9 mouse cellular contexts compared by ENCODE assay signal in the genomic region with DNA sequence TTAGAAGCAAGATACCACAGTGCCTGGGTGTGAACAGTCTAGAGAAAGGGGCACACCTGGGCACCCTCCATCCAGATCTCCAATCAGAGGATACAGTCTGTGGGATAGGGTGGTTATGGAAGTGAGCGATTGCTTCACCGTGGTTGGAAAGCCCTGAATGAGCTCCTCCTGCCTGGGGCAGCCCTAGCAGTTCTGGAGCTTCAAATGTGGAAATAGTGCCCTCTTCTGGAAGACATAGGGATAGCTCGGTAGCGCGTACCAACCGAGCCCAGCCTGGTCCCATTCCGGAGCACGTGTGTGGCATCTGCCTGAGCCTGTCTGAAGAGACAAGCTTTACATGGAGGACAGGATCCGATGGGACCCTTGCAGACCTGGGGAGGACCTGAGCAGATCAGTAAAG. TPM values are rescaled to one million over a fixed set of nuclear protein-coding genes. Genes with fewer than 3 reads are reported as not detected.
A peak's percentile ranks its signal among the peaks of the same experiment; 100 is the strongest.
DNase-seq lines count a peak whose midpoint lies in the region; ATAC-seq and TF ChIP-seq lines count a peak whose summit lies in the region.
"Had no signal": no experiment of that assay in that cellular context is flagged by ENCODE, and none has a peak within 500 bp of the region (broad histone marks: within the 10 kb centered on the region; RNA-seq: fewer than 3 reads in every experiment).

No protein-coding gene starts in this region.

- no peak overlapping the region for H3K4me3 ChIP-seq in heart, embryonic 11.5 days (ENCODE audit: low read depth, low read length)
- no peak overlapping the region for H3K4me3 ChIP-seq in kidney, embryonic 14.5 days (ENCODE audit: low read length)
- H3K4me3 ChIP-seq in limb, embryonic 14.5 days (replicated peaks; ENCODE audit: low read length), result no peak overlapping the region
- H3K4me3 ChIP-seq in midbrain, postnatal 0 days (ENCODE audit: low read depth, low read length), result no peak overlapping the region
- H3K4me3 ChIP-seq: erythroblast, embryonic 14.5 days had no signal

- peak; percentile 89 for DNase-seq in CD4-positive, CD25-positive, alpha-beta regulatory T cell, adult 2 months (ENCODE audit: low read depth, low spot score)
- peak; percentile 86 for DNase-seq in brain, adult 2 months (ENCODE audit: low read depth, low spot score)
- peak; percentile 70 for DNase-seq in limb, embryonic 14.5 days (ENCODE audit: low spot score)
- DNase-seq in midbrain, postnatal 0 days (ENCODE audit: low spot score), result peak; percentile 77
- DNase-seq in spleen, postnatal 10 days (ENCODE audit: low spot score in 2 of 2), result peak; percentile 37 to 67

- peak; percentile 82 for TF ChIP-seq CTCF in midbrain, postnatal 0 days (IDR thresholded peaks at IDR 0.05)

- H3K4me1 ChIP-seq in heart, embryonic 11.5 days (ENCODE audit: control insufficient read depth, insufficient read depth, low read length), result no peaks in the 10 kb centered on the region
- no peaks in the 10 kb centered on the region for H3K4me1 ChIP-seq in kidney, embryonic 14.5 days (ENCODE audit: control insufficient read depth, insufficient read depth, low read length)
- 0 out of 2 replicates have a peak, but pooled peaks cover 5% of the 10 kb centered on the region for H3K4me1 ChIP-seq in limb, embryonic 14.5 days (ENCODE audit: control insufficient read depth, insufficient read depth, low read length)
- 0 out of 2 replicates have a peak, but pooled peaks cover 2% of the 10 kb centered on the region for H3K4me1 ChIP-seq in midbrain, postnatal 0 days (ENCODE audit: insufficient read depth, low read length)

- no peaks in the 10 kb centered on the region for H3K27me3 ChIP-seq in heart, embryonic 11.5 days (ENCODE audit: control insufficient read depth, insufficient read depth, low read length)
- no peaks in the 10 kb centered on the region for H3K27me3 ChIP-seq in kidney, embryonic 14.5 days (ENCODE audit: control insufficient read depth, insufficient read depth, low read length)
- no peaks in the 10 kb centered on the region for H3K27me3 ChIP-seq in limb, embryonic 14.5 days (ENCODE audit: control insufficient read depth, insufficient read depth, low read length)
- H3K27me3 ChIP-seq in midbrain, postnatal 0 days (ENCODE audit: insufficient read depth, low read length), result no peaks in the 10 kb centered on the region

- 6% methylated on average over 9 of the region's 9 CpGs for WGBS in heart, embryonic 11.5 days (ENCODE audit: insufficient replicate concordance)
- WGBS in kidney, embryonic 14.5 days, result 5% methylated on average over 9 of the region's 9 CpGs
- 1% methylated on average over 9 of the region's 9 CpGs for WGBS in limb, embryonic 14.5 days
- WGBS in midbrain, postnatal 0 days, result 6% methylated on average over 9 of the region's 9 CpGs

- ATAC-seq in erythroblast, adult 5-6 weeks (replicated peaks; ENCODE audit: low FRiP score, poor library complexity, severe bottlenecking), result peak; percentile 67
- peak; percentile 67; the same call in 1 of the 2 replicates for ATAC-seq in heart, embryonic 11.5 days (replicated peaks; ENCODE audit: insufficient number of reproducible peaks, low FRiP score, low TSS enrichment)
- peak; percentile 77 for ATAC-seq in kidney, embryonic 14.5 days (ENCODE audit: low FRiP score, low TSS enrichment)
- ATAC-seq in limb, embryonic 14.5 days (ENCODE audit: low FRiP score, low read depth), result peak; percentile 70; the same call in 1 of the 2 replicates
- ATAC-seq in midbrain, postnatal 0 days (ENCODE audit: low FRiP score), result peak; percentile 80

- TF ChIP-seq POLR2A in limb, embryonic 14.5 days (IDR thresholded peaks at IDR 0.05; ENCODE audit: borderline replicate concordance, extremely low read depth, insufficient read depth, insufficient read length), result no peak

- no peaks in the 10 kb centered on the region for H3K9me3 ChIP-seq in heart, embryonic 11.5 days (replicated peaks; ENCODE audit: control insufficient read depth, low read length)
- no peaks in the 10 kb centered on the region for H3K9me3 ChIP-seq in kidney, embryonic 14.5 days (ENCODE audit: control insufficient read depth, low read length)
- no peaks in the 10 kb centered on the region for H3K9me3 ChIP-seq in limb, embryonic 14.5 days (ENCODE audit: control insufficient read depth, low read length)
- H3K9me3 ChIP-seq in midbrain, postnatal 0 days (ENCODE audit: low read length), result no peaks in the 10 kb centered on the region

- H3K9ac ChIP-seq in heart, embryonic 11.5 days (ENCODE audit: low read depth, low read length), result no peak overlapping the region
- no peak overlapping the region for H3K9ac ChIP-seq in kidney, embryonic 14.5 days (ENCODE audit: low read depth, low read length)
- no peak overlapping the region for H3K9ac ChIP-seq in limb, embryonic 14.5 days (ENCODE audit: low read depth, low read length, severe bottlenecking)
- no peak overlapping the region for H3K9ac ChIP-seq in midbrain, postnatal 0 days (replicated peaks; ENCODE audit: low read length, poor library complexity, severe bottlenecking)

- H3K36me3 ChIP-seq in heart, embryonic 11.5 days (ENCODE audit: control insufficient read depth, insufficient read depth, low read length), result no peaks in the 10 kb centered on the region
- no peaks in the 10 kb centered on the region for H3K36me3 ChIP-seq in kidney, embryonic 14.5 days (ENCODE audit: control insufficient read depth, insufficient read depth, low read length)
- H3K36me3 ChIP-seq in limb, embryonic 14.5 days (ENCODE audit: control insufficient read depth, insufficient read depth, low read length), result no peaks in the 10 kb centered on the region
- H3K36me3 ChIP-seq in midbrain, postnatal 0 days (ENCODE audit: insufficient read depth, low read length), result no peaks in the 10 kb centered on the region

- no peak overlapping the region for H3K4me2 ChIP-seq in heart, embryonic 11.5 days
- H3K4me2 ChIP-seq in kidney, embryonic 14.5 days (replicated peaks; ENCODE audit: low read depth, low read length), result no peak overlapping the region
- H3K4me2 ChIP-seq in limb, embryonic 14.5 days (replicated peaks; ENCODE audit: low read depth, low read length, severe bottlenecking), result no peak overlapping the region
- no peak overlapping the region for H3K4me2 ChIP-seq in midbrain, postnatal 0 days (ENCODE audit: low read depth, low read length, poor library complexity, severe bottlenecking)

- no peak overlapping the region for H3K27ac ChIP-seq in heart, embryonic 11.5 days (ENCODE audit: low read depth, low read length)
- no peak overlapping the region for H3K27ac ChIP-seq in kidney, embryonic 14.5 days (ENCODE audit: low read depth, low read length)
- no peak overlapping the region for H3K27ac ChIP-seq in limb, embryonic 14.5 days (replicated peaks; ENCODE audit: low read depth, low read length)
- no peak overlapping the region for H3K27ac ChIP-seq in midbrain, postnatal 0 days (ENCODE audit: low read depth, low read length)

RNA-seq across cellular contexts. Expression of gene Grhl1, which starts 28.7 kb away (rescaled TPM):
- 0.42 and 0.96 TPM in 2 replicates for total RNA-seq in erythroblast, adult 5-6 weeks (2015; ENCODE audit: low replicate concordance)
- total RNA-seq in erythroblast, adult 5-6 weeks (2017; ENCODE audit: low replicate concordance), result not detected in 2 replicates
- 3.3 and 4.9 TPM in 2 replicates for polyA plus RNA-seq in heart, embryonic 11.5 days (2014; fragmentation: Nextera tagmentation; extraction: Ambion mirVana)
- polyA plus RNA-seq in kidney, embryonic 14.5 days (2014; fragmentation: Nextera tagmentation; extraction: Ambion mirVana), result 1.4 and 3.5 TPM in 2 replicates
- 7.6 and 10.6 TPM in 2 replicates for polyA plus RNA-seq in limb, embryonic 14.5 days (2012; rRNA removed)
- 18.5 and 22.7 TPM in 2 replicates for polyA plus RNA-seq in limb, embryonic 14.5 days (2014; fragmentation: Nextera tagmentation; extraction: Ambion mirVana)
- total RNA-seq in midbrain, postnatal 0 days (2014; rRNA removed), result 1.7 and 3.5 TPM in 2 replicates
- 1.8 and 2.2 TPM in 2 replicates for polyA plus RNA-seq in midbrain, postnatal 0 days (2015; fragmentation: Nextera tagmentation; extraction: Ambion mirVana)

RNA-seq across cellular contexts. Expression of gene Klf11, which starts 50.3 kb away (rescaled TPM):
- 4.8 and 7.9 TPM in 2 replicates for total RNA-seq in erythroblast, adult 5-6 weeks (2015; ENCODE audit: low replicate concordance)
- total RNA-seq in erythroblast, adult 5-6 weeks (2017; ENCODE audit: low replicate concordance), result 11.8 and 14.8 TPM in 2 replicates
- 12.2 and 15.3 TPM in 2 replicates for polyA plus RNA-seq in heart, embryonic 11.5 days (2014; fragmentation: Nextera tagmentation; extraction: Ambion mirVana)
- polyA plus RNA-seq in kidney, embryonic 14.5 days (2014; fragmentation: Nextera tagmentation; extraction: Ambion mirVana), result 6.2 and 11.9 TPM in 2 replicates
- 12.1 and 15.6 TPM in 2 replicates for polyA plus RNA-seq in limb, embryonic 14.5 days (2012; rRNA removed)
- 13.3 and 16.4 TPM in 2 replicates for polyA plus RNA-seq in limb, embryonic 14.5 days (2014; fragmentation: Nextera tagmentation; extraction: Ambion mirVana)
- 27.1 and 33.6 TPM in 2 replicates for total RNA-seq in midbrain, postnatal 0 days (2014; rRNA removed)
- 21.8 and 24.4 TPM in 2 replicates for polyA plus RNA-seq in midbrain, postnatal 0 days (2015; fragmentation: Nextera tagmentation; extraction: Ambion mirVana)
